Mouse (Mus musculus) left cerebral cortex, postnatal 4 days (tissue): Measurements from ENCODE around the gene Mbd4. TPM values are rescaled to one million over a fixed set of nuclear protein-coding genes. Genes with fewer than 3 reads are reported as not detected.
"Not testable (repeated sequence)": the region's sequence is repeated elsewhere in the genome, so short reads cannot be mapped to it uniquely, and the experiment has no call there.

ENCODE experiments used
- DNase-seq: peaks from one replicate; pipeline ENCODE4 v3.0.0-alpha.2; 2022
- intact Hi-C: fragments of 180-260 bp; cut with DNase I; formaldehyde crosslinking; loops from one replicate; pipeline ENCODE4 v1.15.1; 2025
- total RNA-seq, 2 experiments: library from RNA; stranded (reverse); gene quantifications; 2 replicates each; pipeline ENCODE4 v1.2.3; 2021

The Mbd4 gene
- 1 to 10 TPM; 6.4 to 7.1 TPM for total RNA-seq

- intact Hi-C loops = loop anchor here (5.0 kb wide), 1 partner anchor 46 kb away; the partner anchor contains the start of gene Rpl32
- DNase-seq = peak; percentile 99
These were observed at the start of gene Mbd4, which contains the start of gene Ift122 for GRCm38 (mm10) chr6:115853091-115853813. TSS of gene Mbd4 (minus strand) at chr6:115853371. TSS of gene Ift122 (plus strand) at chr6:115853470.

GRCm38 (mm10) chr6:115902545-115902944 is 49.4 kb upstream of the Mbd4 start:
- no peak for DNase-seq
- intact Hi-C loops = loop anchor here (5.0 kb wide), 2 partner anchors 80 to 105 kb away; no protein-coding TSS in a partner anchor

DNA sequence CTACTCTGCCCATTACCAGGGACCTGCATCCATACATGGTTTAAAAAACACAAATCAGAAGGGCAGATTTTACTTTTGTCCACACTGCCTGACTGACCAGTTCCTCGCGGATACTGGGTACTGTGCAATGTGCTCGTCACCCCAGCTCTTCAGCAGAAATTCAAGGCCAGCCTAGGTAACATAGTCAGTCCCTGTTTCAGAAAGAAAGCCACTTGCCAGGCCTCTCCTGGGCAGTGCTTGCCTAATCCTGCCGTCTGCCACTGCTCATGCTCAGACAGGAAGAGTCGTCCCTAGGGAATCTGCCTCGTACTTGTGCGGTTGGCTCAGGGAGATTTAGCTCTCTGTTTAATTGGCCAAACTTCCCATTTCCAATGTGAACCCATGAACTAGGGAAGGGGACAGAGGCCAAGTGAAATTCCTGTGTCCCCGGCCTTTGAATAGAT is 48.3 kb upstream of the Mbd4 start:
- intact Hi-C loops = loop anchor here (5.0 kb wide), 2 partner anchors 81 to 106 kb away; no protein-coding TSS in a partner anchor
- DNase-seq = no peak

- DNase-seq = peak; percentile 76
- intact Hi-C loops = loop anchor here (5.0 kb wide), 2 partner anchors 81 to 106 kb away; no protein-coding TSS in a partner anchor
These were observed 47.9 kb upstream of the Mbd4 start for GRCm38 (mm10) chr6:115901062-115901461.

- no peak for DNase-seq
- intact Hi-C loops = loop anchor here (10.0 kb wide), 1 partner anchor 227 kb away; no protein-coding TSS in a partner anchor
These were observed 44.9 kb upstream of the Mbd4 start for GRCm38 (mm10) chr6:115897926-115898520.

DNA sequence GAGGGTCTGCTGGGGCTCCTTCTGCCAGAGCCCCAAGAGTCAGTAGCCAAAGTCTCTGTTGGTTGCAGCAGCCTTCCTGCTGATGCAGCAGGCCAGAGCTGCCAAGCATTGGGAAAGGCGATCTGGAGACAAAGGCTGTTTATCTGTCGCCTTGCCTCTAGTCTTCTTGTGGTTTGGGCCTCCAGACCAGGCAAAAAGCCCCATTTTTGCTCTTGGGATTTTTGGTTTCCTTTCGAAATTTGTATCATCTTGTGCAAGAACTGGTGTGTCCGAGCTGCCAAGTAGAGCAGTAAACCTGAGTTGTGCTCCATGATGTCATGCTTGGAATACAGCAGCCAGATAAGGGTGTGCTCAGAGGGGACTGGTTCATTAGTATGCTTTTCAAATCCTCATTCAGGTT is 43.9 kb upstream of the Mbd4 start:
- intact Hi-C loops = loop anchor here (10.0 kb wide), 1 partner anchor 228 kb away; no protein-coding TSS in a partner anchor

DNA sequence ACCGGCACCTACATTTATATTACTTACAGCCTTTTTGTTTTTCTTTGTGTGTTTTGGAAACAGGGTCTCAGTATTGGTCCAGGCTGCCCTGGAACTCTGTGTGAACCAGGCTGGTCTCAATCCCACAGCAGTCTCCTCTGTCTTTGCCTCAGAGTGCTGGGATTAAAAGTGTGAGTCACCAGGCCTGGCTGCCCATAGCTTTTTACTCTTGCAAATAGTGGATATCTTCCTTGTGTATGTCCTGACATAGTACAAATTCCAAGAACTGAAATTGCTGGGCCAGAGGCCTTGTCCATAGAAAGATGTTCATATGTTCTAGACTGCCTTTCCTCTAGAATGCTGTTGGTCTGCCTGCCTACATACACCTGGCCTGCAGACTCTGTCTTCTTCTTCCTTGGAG is 43.2 kb upstream of the Mbd4 start:
- no peak for DNase-seq
- intact Hi-C loops = loop anchor here (10.0 kb wide), 1 partner anchor 228 kb away; no protein-coding TSS in a partner anchor

More for the DNA sequence above, 43.9 kb upstream of the Mbd4 start:
- no peak for DNase-seq

DNA sequence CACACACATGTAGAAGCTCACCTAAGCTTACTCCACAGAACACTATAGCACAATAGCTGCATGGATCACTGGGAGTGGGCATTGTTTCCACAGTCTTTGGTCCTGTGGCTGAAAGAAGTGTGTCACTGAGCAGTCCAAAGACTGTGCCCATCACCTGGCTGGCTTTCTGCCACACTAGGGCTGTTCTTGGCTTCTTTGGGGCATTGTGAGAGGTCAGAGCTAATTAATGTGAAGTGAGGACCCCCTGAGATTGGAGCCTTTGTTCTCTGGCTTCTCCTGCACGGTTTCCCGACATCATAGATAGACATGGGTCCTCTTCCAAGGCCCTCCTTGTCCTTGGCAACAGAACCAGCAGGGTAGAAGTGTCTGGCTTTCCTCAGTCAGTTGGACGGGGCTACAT is 39.2 kb upstream of the Mbd4 start:
- DNase-seq = no peak

DNA sequence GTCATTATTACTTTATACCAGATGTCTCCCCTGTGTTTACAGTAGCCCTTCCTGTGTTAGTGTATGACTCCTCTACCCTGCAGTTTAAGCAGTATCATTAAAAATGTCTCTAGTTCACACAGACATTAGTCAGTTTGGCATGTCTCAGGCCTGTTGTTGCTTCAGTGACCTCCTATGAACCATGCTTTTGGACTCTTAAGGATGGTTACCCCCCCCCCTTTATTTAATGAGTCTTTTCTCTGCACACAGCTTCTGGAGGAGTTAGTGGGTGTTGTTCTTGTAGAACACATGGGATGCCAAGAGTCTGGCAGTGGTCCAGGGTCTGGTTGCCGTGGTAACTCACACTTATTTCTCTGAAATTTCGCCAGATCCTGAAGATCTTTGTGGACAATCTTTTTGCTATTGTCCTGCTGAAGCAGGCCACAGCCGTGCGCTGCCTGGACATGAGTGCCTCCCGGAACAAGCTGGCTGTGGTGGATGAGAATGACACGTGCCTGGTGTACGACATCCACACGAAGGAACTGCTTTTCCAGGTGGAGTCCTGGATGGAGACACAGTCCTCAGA is 38.4 kb upstream of the Mbd4 start:
- intact Hi-C loops = loop anchor here (5.0 to 10.0 kb wide), 2 partner anchors 106 to 233 kb away; partner anchors contain the start of gene Plxnd1

More for the DNA sequence above, 39.2 kb upstream of the Mbd4 start:
- intact Hi-C loops = loop anchor here (5.0 to 10.0 kb wide), 2 partner anchors 105 to 232 kb away; partner anchors contain the start of gene Plxnd1

DNA sequence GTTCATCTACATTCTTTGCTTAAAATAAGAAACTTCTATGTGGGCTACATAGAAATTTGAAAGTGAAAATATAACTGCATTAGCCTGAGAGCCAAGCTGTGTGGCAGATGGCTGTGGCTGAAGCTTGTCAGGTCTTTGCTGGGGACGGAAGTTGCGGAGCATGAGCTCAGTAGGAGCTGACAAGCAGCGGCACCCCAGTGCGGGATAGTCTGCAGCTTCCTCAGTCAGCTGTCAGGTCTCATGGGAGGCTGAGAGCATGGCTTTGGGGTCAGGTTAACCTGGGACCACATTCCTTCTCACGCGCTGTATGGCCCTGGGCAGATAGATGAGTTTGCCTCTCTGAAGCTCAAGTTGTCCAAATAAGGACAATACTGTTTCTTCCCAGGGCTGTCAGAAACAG is 37.9 kb upstream of the Mbd4 start:
- no peak for DNase-seq
- intact Hi-C loops = loop anchor here (5.0 to 10.0 kb wide), 2 partner anchors 106 to 234 kb away; partner anchors contain the start of gene Plxnd1

More for the DNA sequence above, 38.4 kb upstream of the Mbd4 start:
- peak; percentile 78 for DNase-seq

DNA sequence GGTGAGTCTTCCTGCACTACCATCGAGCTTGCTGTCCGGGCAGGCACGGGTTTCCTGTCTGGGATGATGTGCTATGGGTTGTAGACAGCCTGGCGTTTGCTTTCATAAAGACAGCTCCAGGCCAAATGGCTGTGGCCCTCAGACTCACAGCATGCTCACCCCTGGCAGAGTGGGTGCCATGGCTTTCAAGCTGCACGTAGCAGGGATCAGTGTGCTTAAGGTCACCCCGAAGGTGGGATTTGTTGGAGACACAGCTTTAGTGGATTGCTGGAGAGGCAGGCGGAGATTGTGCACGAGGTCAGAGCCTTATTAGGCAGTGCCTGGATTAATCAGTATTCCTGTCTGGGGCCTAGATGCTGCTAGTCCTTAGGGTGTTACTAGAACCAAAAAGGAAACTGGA is 37.4 kb upstream of the Mbd4 start:
- DNase-seq = no peak
- intact Hi-C loops = loop anchor here (5.0 to 10.0 kb wide), 2 partner anchors 107 to 234 kb away; partner anchors contain the start of gene Plxnd1

GRCm38 (mm10) chr6:115888296-115888695 is 35.1 kb upstream of the Mbd4 start:
- intact Hi-C loops = no loop called here
- peak; percentile 32 for DNase-seq

DNA sequence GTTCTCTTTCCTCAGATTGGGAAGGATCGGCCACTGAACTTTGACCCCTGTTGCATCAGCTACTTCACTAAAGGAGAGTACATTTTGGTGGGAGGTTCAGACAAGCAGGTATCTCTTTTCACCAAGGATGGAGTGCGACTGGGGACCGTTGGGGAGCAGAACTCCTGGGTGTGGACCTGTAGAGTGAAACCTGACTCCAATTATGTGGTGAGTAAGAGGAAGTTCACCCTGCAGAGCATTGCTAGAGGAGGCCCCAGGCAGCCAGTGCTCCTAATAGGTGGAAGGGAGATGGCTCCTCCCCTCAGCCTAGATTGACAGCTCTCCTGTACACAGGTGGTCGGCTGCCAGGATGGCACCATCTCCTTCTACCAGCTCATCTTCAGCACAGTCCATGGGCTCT is 33.7 kb upstream of the Mbd4 start:
- intact Hi-C loops = no loop called here
- no peak for DNase-seq

DNA sequence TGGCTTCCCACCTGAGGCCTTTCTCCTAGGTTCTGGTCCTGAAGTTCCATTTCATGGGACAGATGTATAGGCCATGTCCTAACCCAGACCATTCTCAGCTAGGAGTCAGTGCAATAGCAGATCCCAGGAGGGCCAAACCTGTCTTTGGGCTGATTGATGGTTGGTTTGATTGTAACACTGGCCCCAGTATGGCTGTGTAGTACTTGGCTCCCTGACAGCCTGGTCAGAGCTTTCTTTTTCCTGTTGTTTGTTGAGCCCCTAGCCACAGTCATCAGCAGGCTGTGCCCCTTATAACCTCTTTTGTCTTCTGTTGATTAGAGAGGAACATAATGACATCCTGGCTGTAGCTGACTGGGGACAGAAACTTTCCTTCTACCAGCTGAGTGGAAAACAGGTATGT is 30.8 kb upstream of the Mbd4 start:
- intact Hi-C loops = no loop called here
- DNase-seq = no peak

DNA sequence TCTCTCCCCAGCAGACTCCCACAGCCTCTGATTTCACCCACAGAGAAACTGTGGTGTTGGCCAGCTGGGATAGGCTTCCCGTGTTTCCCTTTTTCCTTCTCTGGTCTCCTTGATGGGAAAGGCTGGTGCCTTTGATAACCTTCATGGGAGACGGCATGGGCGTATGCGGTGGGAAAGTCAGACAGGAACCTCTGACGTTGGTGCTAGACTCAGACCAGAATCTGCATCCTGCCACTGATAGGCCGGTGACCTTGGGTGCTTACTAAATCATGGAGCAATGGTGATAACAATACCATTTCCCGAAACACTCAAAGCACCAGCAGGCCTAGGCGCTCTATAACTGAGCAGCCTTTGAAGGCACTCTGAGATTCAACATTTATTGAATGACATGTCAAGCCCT is 27.6 kb upstream of the Mbd4 start:
- no peak for DNase-seq
- intact Hi-C loops = no loop called here

GRCm38 (mm10) chr6:115879736-115880135 is 26.6 kb upstream of the Mbd4 start:
- no peak for DNase-seq
- intact Hi-C loops = no loop called here

DNA sequence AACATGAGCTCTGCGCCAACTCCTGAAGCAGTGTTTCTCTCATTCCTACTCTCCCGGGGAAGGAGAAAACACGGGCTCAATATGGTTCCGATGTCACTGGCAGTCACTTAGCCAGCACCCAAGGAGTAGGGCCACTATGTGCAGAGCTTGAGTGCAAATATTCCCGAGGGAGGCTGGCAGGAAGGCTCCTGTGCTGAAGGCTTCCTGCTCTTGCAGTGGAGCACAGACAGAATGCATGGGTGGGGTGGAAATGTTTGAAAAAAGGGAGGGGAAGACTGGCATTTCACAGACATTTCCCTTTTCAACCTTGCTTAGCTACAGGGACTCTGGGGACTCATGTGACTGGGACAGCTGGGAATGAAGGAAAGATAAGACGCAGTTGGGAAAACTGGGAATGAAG is 25.5 kb upstream of the Mbd4 start:
- no peak for DNase-seq
- intact Hi-C loops = no loop called here

GRCm38 (mm10) chr6:115877239-115877638 is 24.1 kb upstream of the Mbd4 start:
- intact Hi-C loops = no loop called here
- no peak for DNase-seq

GRCm38 (mm10) chr6:115871318-115871717 is 18.1 kb upstream of the Mbd4 start:
- DNase-seq, intact Hi-C loops: not testable (repeated sequence)

GRCm38 (mm10) chr6:115867157-115867556 is 14.0 kb upstream of the Mbd4 start:
- intact Hi-C loops, DNase-seq: not testable (repeated sequence)

GRCm38 (mm10) chr6:115865246-115865645 is 12.1 kb upstream of the Mbd4 start:
- no peak for DNase-seq
- intact Hi-C loops = no loop called here
